Mouse (Mus musculus): ENCODE results near the gene Cdc25b. TPM values are rescaled to one million over a fixed set of nuclear protein-coding genes. Genes with fewer than 3 reads are reported as not detected.

The Cdc25b gene
- polyA plus RNA-seq, 1 experiment from 2014 or later = 26.9 TPM

GRCm38 (mm10) chr2:131201262-131201661, 14.5 kb downstream of the Cdc25b start:
- Histone ChIP-seq H3K4me2 (replicated peaks) (no peak overlapping the region), H3K27ac (no peak overlapping the region), H3K36me3 (replicated peaks; ENCODE audit: control insufficient read depth, insufficient read depth) (no peaks in the 10 kb centered on the region), H3K9me3 (ENCODE audit: control insufficient read depth, low read length) (no peaks in the 10 kb centered on the region), H3K4me1 (replicated peaks; ENCODE audit: control insufficient read depth, insufficient read depth, low read length) (no peaks in the 10 kb centered on the region), H3K4me3 (replicated peaks; ENCODE audit: low read length) (no peak overlapping the region), H3K27me3 (ENCODE audit: control insufficient read depth, insufficient read depth, low read length) (no peaks in the 10 kb centered on the region), H3K9ac (no peak overlapping the region)
- ATAC-seq (ENCODE audit: low FRiP score) (no peak), DNase-seq (ENCODE audit: low spot score) (no peak)
- WGBS = 85% methylated on average over 3 of the region's 3 CpGs

GRCm38 (mm10) chr2:131203816-131204409, 17.2 kb downstream of the Cdc25b start:
- no peaks in the 10 kb centered on the region for H3K9me3 ChIP-seq (ENCODE audit: control insufficient read depth, low read length)
- no peak for ATAC-seq (ENCODE audit: low FRiP score)

GRCm38 (mm10) chr2:131204410-131204981, 17.7 kb downstream of the Cdc25b start:
- 0 out of 2 replicates have a peak, but pooled peaks cover 4% of the 10 kb centered on the region for H3K4me1 ChIP-seq (replicated peaks; ENCODE audit: control insufficient read depth, insufficient read depth, low read length)
- no peak overlapping the region for H3K9ac ChIP-seq
- no peaks in the 10 kb centered on the region for H3K9me3 ChIP-seq (ENCODE audit: control insufficient read depth, low read length)
- H3K27ac ChIP-seq = no peak overlapping the region
- WGBS = 52% methylated on average over 7 of the region's 7 CpGs
- no peak for ATAC-seq (ENCODE audit: low FRiP score)
- no peaks in the 10 kb centered on the region for H3K36me3 ChIP-seq (replicated peaks; ENCODE audit: control insufficient read depth, insufficient read depth)
- H3K4me3 ChIP-seq (replicated peaks; ENCODE audit: low read length) = no peak overlapping the region
- no peak overlapping the region for H3K4me2 ChIP-seq (replicated peaks)
- H3K27me3 ChIP-seq (ENCODE audit: control insufficient read depth, insufficient read depth, low read length) = no peaks in the 10 kb centered on the region
- peak; percentile 39 for DNase-seq (ENCODE audit: low spot score)

More at GRCm38 (mm10) chr2:131203816-131204409, 17.2 kb downstream of the Cdc25b start:
- Histone ChIP-seq H3K9ac (no peak overlapping the region), H3K4me2 (replicated peaks) (no peak overlapping the region), H3K4me1 (replicated peaks; ENCODE audit: control insufficient read depth, insufficient read depth, low read length) (no peaks in the 10 kb centered on the region), H3K4me3 (replicated peaks; ENCODE audit: low read length) (no peak overlapping the region), H3K27ac (no peak overlapping the region), H3K27me3 (ENCODE audit: control insufficient read depth, insufficient read depth, low read length) (no peaks in the 10 kb centered on the region), H3K36me3 (replicated peaks; ENCODE audit: control insufficient read depth, insufficient read depth) (no peaks in the 10 kb centered on the region)
- no peak for DNase-seq (ENCODE audit: low spot score)
- 92% methylated on average over 6 of the region's 6 CpGs for WGBS

GRCm38 (mm10) chr2:131205521-131206182, 18.9 kb downstream of the Cdc25b start:
- no peaks in the 10 kb centered on the region for H3K36me3 ChIP-seq (replicated peaks; ENCODE audit: control insufficient read depth, insufficient read depth)
- DNase-seq (ENCODE audit: low spot score) (no peak), ATAC-seq (ENCODE audit: low FRiP score) (no peak)
- H3K27ac ChIP-seq = no peak overlapping the region
- H3K4me1 ChIP-seq (replicated peaks; ENCODE audit: control insufficient read depth, insufficient read depth, low read length) = 0 out of 2 replicates have a peak, but pooled peaks cover 7% of the 10 kb centered on the region
- H3K9ac ChIP-seq = no peak overlapping the region
- H3K27me3 ChIP-seq (ENCODE audit: control insufficient read depth, insufficient read depth, low read length) = no peaks in the 10 kb centered on the region
- H3K4me3 ChIP-seq (replicated peaks; ENCODE audit: low read length) = no peak overlapping the region
- no peaks in the 10 kb centered on the region for H3K9me3 ChIP-seq (ENCODE audit: control insufficient read depth, low read length)
- H3K4me2 ChIP-seq (replicated peaks) = no peak overlapping the region
- WGBS = 93% methylated on average over 8 of the region's 8 CpGs

GRCm38 (mm10) chr2:131206778-131207177, 20.0 kb downstream of the Cdc25b start, which contains the start of gene Ap5s1:
Gene Ap5s1, plus strand, starts transcription at chr2:131207078.
- DNase-seq (ENCODE audit: low spot score) (no peak), ATAC-seq (ENCODE audit: low FRiP score) (no peak)
- H3K27ac ChIP-seq = no peak within 1 kb of the TSS
- H3K9me3 ChIP-seq (ENCODE audit: control insufficient read depth, low read length) = no peaks in the 10 kb centered on the region
- H3K9ac ChIP-seq = no peak within 1 kb of the TSS
- no peaks in the 10 kb centered on the region for H3K36me3 ChIP-seq (replicated peaks; ENCODE audit: control insufficient read depth, insufficient read depth)
- H3K4me3 ChIP-seq (replicated peaks; ENCODE audit: low read length) = no peak within 1 kb of the TSS
- WGBS = 84% methylated on average over 4 of the region's 4 CpGs
- H3K4me2 ChIP-seq (replicated peaks) = no peak within 1 kb of the TSS
- H3K4me1 ChIP-seq (replicated peaks; ENCODE audit: control insufficient read depth, insufficient read depth, low read length) = peaks cover 14% of the 10 kb centered on the region
- H3K27me3 ChIP-seq (ENCODE audit: control insufficient read depth, insufficient read depth, low read length) = no peaks in the 10 kb centered on the region

GRCm38 (mm10) chr2:131208356-131208755, 21.6 kb downstream of the Cdc25b start:
- Histone ChIP-seq H3K27me3 (ENCODE audit: control insufficient read depth, insufficient read depth, low read length) (no peaks in the 10 kb centered on the region), H3K4me2 (replicated peaks) (no peak overlapping the region), H3K27ac (no peak overlapping the region), H3K4me3 (replicated peaks; ENCODE audit: low read length) (no peak overlapping the region), H3K4me1 (replicated peaks; ENCODE audit: control insufficient read depth, insufficient read depth, low read length) (peaks cover 16% of the 10 kb centered on the region), H3K9me3 (ENCODE audit: control insufficient read depth, low read length) (no peaks in the 10 kb centered on the region), H3K36me3 (replicated peaks; ENCODE audit: control insufficient read depth, insufficient read depth) (peaks cover 4% of the 10 kb centered on the region), H3K9ac (no peak overlapping the region)
- no peak for ATAC-seq (ENCODE audit: low FRiP score)
- DNase-seq (ENCODE audit: low spot score) = no peak
- 94% methylated on average over 2 of the region's 2 CpGs for WGBS

GRCm38 (mm10) chr2:131209125-131209795, 22.5 kb downstream of the Cdc25b start:
- DNase-seq (ENCODE audit: low spot score) (no peak), ATAC-seq (ENCODE audit: low FRiP score) (no peak; the same call in 1 of the 2 replicates)
- WGBS = 78% methylated on average over 4 of the region's 4 CpGs

GRCm38 (mm10) chr2:131209969-131210792, 23.4 kb downstream of the Cdc25b start:
- Histone ChIP-seq H3K27ac (peak overlapping the region; percentile 88), H3K4me2 (replicated peaks) (peak overlapping the region; percentile 80), H3K4me3 (replicated peaks; ENCODE audit: low read length) (peak overlapping the region; percentile 52), H3K9me3 (ENCODE audit: control insufficient read depth, low read length) (no peaks in the 10 kb centered on the region), H3K9ac (peak overlapping the region; percentile 72), H3K27me3 (ENCODE audit: control insufficient read depth, insufficient read depth, low read length) (no peaks in the 10 kb centered on the region), H3K36me3 (replicated peaks; ENCODE audit: control insufficient read depth, insufficient read depth) (peaks cover 10% of the 10 kb centered on the region), H3K4me1 (replicated peaks; ENCODE audit: control insufficient read depth, insufficient read depth, low read length) (peaks cover 16% of the 10 kb centered on the region)
- ATAC-seq (ENCODE audit: low FRiP score) = peak; percentile 97
- peak; percentile 96 for DNase-seq (ENCODE audit: low spot score)
- WGBS = 1% methylated on average over 50 of the region's 50 CpGs

More at GRCm38 (mm10) chr2:131209125-131209795, 22.5 kb downstream of the Cdc25b start:
- H3K4me3 ChIP-seq (replicated peaks; ENCODE audit: low read length) = peak overlapping the region; percentile 52; the same call in 1 of the 2 replicates
- H3K36me3 ChIP-seq (replicated peaks; ENCODE audit: control insufficient read depth, insufficient read depth) = peaks cover 10% of the 10 kb centered on the region
- peak overlapping the region; percentile 72 for H3K9ac ChIP-seq
- no peaks in the 10 kb centered on the region for H3K9me3 ChIP-seq (ENCODE audit: control insufficient read depth, low read length)
- H3K27ac ChIP-seq = peak overlapping the region; percentile 88
- no peaks in the 10 kb centered on the region for H3K27me3 ChIP-seq (ENCODE audit: control insufficient read depth, insufficient read depth, low read length)
- peaks cover 16% of the 10 kb centered on the region for H3K4me1 ChIP-seq (replicated peaks; ENCODE audit: control insufficient read depth, insufficient read depth, low read length)
- H3K4me2 ChIP-seq (replicated peaks) = peak overlapping the region; percentile 80
